Mouse (Mus musculus) midbrain, embryonic 11.5 days (tissue): ENCODE measurements around the gene Ankrd44. TPM values are rescaled to one million over a fixed set of nuclear protein-coding genes. Genes with fewer than 3 reads are reported as not detected.

Experiments
- ATAC-seq: fragments of 200-750 bp; cut with Nextera tagmentation; 2 replicates; pipeline ENCODE4 v1.8.0; 2017; ENCODE audit warnings: moderate TSS enrichment, moderate library complexity; ENCODE audit not compliant: low FRiP score
- DNase-seq: peaks from one replicate; pipeline ENCODE4 v3.0.0; 2015; ENCODE audit warnings: low spot score; ENCODE audit errors: missing footprints
- H3K27ac ChIP-seq: fragments of 300-500 bp; sonication (generic); 2 replicates; pipeline ENCODE4 v1.5.1; 2014; ENCODE audit warnings: low read depth, low read length
- H3K27me3 ChIP-seq: fragments of 300-500 bp; sonication (generic); 2 replicates; pipeline ENCODE4 v1.6.1; 2014; ENCODE audit warnings: mild to moderate bottlenecking, low read length, moderate library complexity, mixed read lengths; ENCODE audit not compliant: control insufficient read depth, insufficient read depth
- H3K36me3 ChIP-seq: fragments of 300-500 bp; sonication (generic); 2 replicates; pipeline ENCODE4 v1.6.1; 2014; ENCODE audit warnings: mild to moderate bottlenecking, low read length, moderate library complexity, mixed read lengths; ENCODE audit not compliant: control insufficient read depth, insufficient read depth
- H3K4me1 ChIP-seq: fragments of 300-500 bp; sonication (generic); 2 replicates; pipeline ENCODE4 v1.6.1; 2014; ENCODE audit warnings: low read length; ENCODE audit not compliant: control insufficient read depth, insufficient read depth
- H3K4me2 ChIP-seq: fragments of 300-500 bp; sonication (generic); 2 replicates; pipeline ENCODE4 v1.6.1; 2014; ENCODE audit warnings: mild to moderate bottlenecking, moderate library complexity
- H3K4me3 ChIP-seq: fragments of 300-500 bp; sonication (generic); 2 replicates; pipeline ENCODE4 v1.5.1; 2014; ENCODE audit warnings: low read depth, low read length
- H3K9ac ChIP-seq: fragments of 300-500 bp; sonication (generic); 2 replicates; pipeline ENCODE4 v1.6.1; 2014; ENCODE audit warnings: low read length
- H3K9me3 ChIP-seq: fragments of 300-500 bp; sonication (generic); 2 replicates; pipeline ENCODE4 v1.6.1; 2016; ENCODE audit warnings: low read length; ENCODE audit not compliant: control insufficient read depth
- WGBS: fragments of 180-500 bp; shearing (Covaris S2); extraction: QIAGEN DNeasy Blood & Tissue Kit; methylation state at CpG from one replicate; pipeline ENCODE4 v1.1.7; 2014; 5-methylcytosine and 5-hydroxymethylcytosine counted together
- polyA plus RNA-seq: library from polyadenylated mRNA; unstranded; fragments of >200 nt; fragmentation: Nextera tagmentation; extraction: Ambion mirVana; gene quantifications from 2 replicates; pipeline ENCODE4 v1.2.1, GENCODE M21; 2014

The Ankrd44 gene
- polyA plus RNA-seq, 1 experiment from 2014 or later, result 10.1 TPM

GRCm38 (mm10) chr1:54778151-54778550 is 148.0 kb downstream of the Ankrd44 start:
- ATAC-seq, result no peak
- Histone ChIP-seq H3K9ac (no peak overlapping the region), H3K4me2 (no peak overlapping the region), H3K36me3 (no peaks in the 10 kb centered on the region), H3K9me3 (no peaks in the 10 kb centered on the region), H3K27ac (no peak overlapping the region), H3K27me3 (no peaks in the 10 kb centered on the region), H3K4me3 (no peak overlapping the region), H3K4me1 (no peaks in the 10 kb centered on the region)
- no peak for DNase-seq
- WGBS, result 84% methylated on average over 6 of the region's 6 CpGs

- WGBS, result 84% methylated on average over 6 of the region's 6 CpGs
- no peak overlapping the region for H3K4me3 ChIP-seq
- no peak overlapping the region for H3K9ac ChIP-seq
- no peak for ATAC-seq
- no peaks in the 10 kb centered on the region for H3K36me3 ChIP-seq
- no peaks in the 10 kb centered on the region for H3K9me3 ChIP-seq
- no peaks in the 10 kb centered on the region for H3K4me1 ChIP-seq
- no peak for DNase-seq
- no peak overlapping the region for H3K27ac ChIP-seq
- H3K27me3 ChIP-seq, result no peaks in the 10 kb centered on the region
- H3K4me2 ChIP-seq, result no peak overlapping the region
Measured at GRCm38 (mm10) chr1:54777104-54777503, 149.1 kb downstream of the Ankrd44 start.

GRCm38 (mm10) chr1:54776116-54776515 is 150.1 kb downstream of the Ankrd44 start:
- H3K27me3 ChIP-seq, result no peaks in the 10 kb centered on the region
- no peak overlapping the region for H3K27ac ChIP-seq
- no peak overlapping the region for H3K9ac ChIP-seq
- no peak overlapping the region for H3K4me2 ChIP-seq
- no peaks in the 10 kb centered on the region for H3K9me3 ChIP-seq
- ATAC-seq (no peak), DNase-seq (no peak)
- H3K4me1 ChIP-seq, result no peaks in the 10 kb centered on the region
- no peak overlapping the region for H3K4me3 ChIP-seq
- 57% methylated on average over 8 of the region's 8 CpGs for WGBS
- no peaks in the 10 kb centered on the region for H3K36me3 ChIP-seq

- peak; percentile 64; the same call in 1 of the 2 replicates for ATAC-seq
- Histone ChIP-seq H3K4me2 (no peak overlapping the region), H3K9me3 (no peaks in the 10 kb centered on the region), H3K36me3 (no peaks in the 10 kb centered on the region), H3K4me1 (no peaks in the 10 kb centered on the region), H3K4me3 (no peak overlapping the region), H3K27ac (no peak overlapping the region), H3K27me3 (no peaks in the 10 kb centered on the region), H3K9ac (no peak overlapping the region)
- WGBS, result 69% methylated on average over 5 of the region's 5 CpGs
- DNase-seq, result no peak
Measured at GRCm38 (mm10) chr1:54772843-54773242, 153.3 kb downstream of the Ankrd44 start.

GRCm38 (mm10) chr1:54771471-54771870 is 154.7 kb downstream of the Ankrd44 start:
- Histone ChIP-seq H3K4me2 (no peak overlapping the region), H3K9ac (no peak overlapping the region), H3K36me3 (no peaks in the 10 kb centered on the region), H3K4me1 (no peaks in the 10 kb centered on the region), H3K27me3 (no peaks in the 10 kb centered on the region), H3K4me3 (no peak overlapping the region), H3K27ac (no peak overlapping the region), H3K9me3 (no peaks in the 10 kb centered on the region)
- ATAC-seq, result no peak
- WGBS, result 91% methylated on average over 3 of the region's 3 CpGs
- no peak for DNase-seq

- 87% methylated on average over 3 of the region's 3 CpGs for WGBS
- ATAC-seq, result no peak
- H3K27me3 ChIP-seq, result no peaks in the 10 kb centered on the region
Measured at GRCm38 (mm10) chr1:54767221-54767620, 159.0 kb downstream of the Ankrd44 start.

GRCm38 (mm10) chr1:54765632-54766238 is 160.5 kb downstream of the Ankrd44 start:
- no peak overlapping the region for H3K4me3 ChIP-seq
- H3K4me1 ChIP-seq, result no peaks in the 10 kb centered on the region
- no peak overlapping the region for H3K27ac ChIP-seq
- H3K27me3 ChIP-seq, result no peaks in the 10 kb centered on the region
- no peak overlapping the region for H3K4me2 ChIP-seq
- no peak for ATAC-seq
- 86% methylated on average over 2 of the region's 2 CpGs for WGBS
- H3K9me3 ChIP-seq, result no peaks in the 10 kb centered on the region
- no peak for DNase-seq
- H3K36me3 ChIP-seq, result no peaks in the 10 kb centered on the region
- H3K9ac ChIP-seq, result no peak overlapping the region

More at GRCm38 (mm10) chr1:54767221-54767620, 159.0 kb downstream of the Ankrd44 start:
- no peak overlapping the region for H3K4me2 ChIP-seq
- no peak overlapping the region for H3K9ac ChIP-seq
- no peak for DNase-seq
- H3K36me3 ChIP-seq, result no peaks in the 10 kb centered on the region
- no peaks in the 10 kb centered on the region for H3K4me1 ChIP-seq
- H3K27ac ChIP-seq, result no peak overlapping the region
- no peaks in the 10 kb centered on the region for H3K9me3 ChIP-seq
- no peak overlapping the region for H3K4me3 ChIP-seq

GRCm38 (mm10) chr1:54762216-54762807 is 163.9 kb downstream of the Ankrd44 start:
- H3K4me2 ChIP-seq, result no peak overlapping the region
- DNase-seq, result no peak
- no peak overlapping the region for H3K9ac ChIP-seq
- no peaks in the 10 kb centered on the region for H3K36me3 ChIP-seq
- H3K4me1 ChIP-seq, result no peaks in the 10 kb centered on the region
- WGBS, result 87% methylated on average over 10 of the region's 10 CpGs
- H3K4me3 ChIP-seq, result no peak overlapping the region
- H3K27ac ChIP-seq, result no peak overlapping the region
- ATAC-seq, result no peak
- no peaks in the 10 kb centered on the region for H3K9me3 ChIP-seq
- no peaks in the 10 kb centered on the region for H3K27me3 ChIP-seq

GRCm38 (mm10) chr1:54759841-54760240 is 166.3 kb downstream of the Ankrd44 start:
- H3K9me3 ChIP-seq, result no peaks in the 10 kb centered on the region
- no peaks in the 10 kb centered on the region for H3K27me3 ChIP-seq
- no peak overlapping the region for H3K4me3 ChIP-seq
- no peaks in the 10 kb centered on the region for H3K36me3 ChIP-seq
- ATAC-seq (no peak), DNase-seq (no peak)
- no peaks in the 10 kb centered on the region for H3K4me1 ChIP-seq
- no peak overlapping the region for H3K9ac ChIP-seq
- no peak overlapping the region for H3K27ac ChIP-seq
- no peak overlapping the region for H3K4me2 ChIP-seq
